Mouse (Mus musculus) gastrocnemius, postnatal 10 days (tissue): ENCODE measurements at regions not wholly inside any gene's neighbourhood (a gene's known extent, or its start where the extent isn't known, plus 50 kb on each side); places are given as distances from the start of the nearest gene placed in this dataset.
A peak's percentile ranks its signal among the peaks of the same experiment; 100 is the strongest.

Experiments used
- DNase-seq: peaks from one replicate; pipeline ENCODE4 v3.0.0; 2021; ENCODE audit warnings: mixed read lengths

- no peak for DNase-seq
These were observed 343.8 kb downstream of the Tmem161b start for GRCm38 (mm10) chr13:84565644-84566532.

- no peak for DNase-seq
These were observed 344.4 kb downstream of the Tmem161b start for GRCm38 (mm10) chr13:84566533-84566832.

DNA sequence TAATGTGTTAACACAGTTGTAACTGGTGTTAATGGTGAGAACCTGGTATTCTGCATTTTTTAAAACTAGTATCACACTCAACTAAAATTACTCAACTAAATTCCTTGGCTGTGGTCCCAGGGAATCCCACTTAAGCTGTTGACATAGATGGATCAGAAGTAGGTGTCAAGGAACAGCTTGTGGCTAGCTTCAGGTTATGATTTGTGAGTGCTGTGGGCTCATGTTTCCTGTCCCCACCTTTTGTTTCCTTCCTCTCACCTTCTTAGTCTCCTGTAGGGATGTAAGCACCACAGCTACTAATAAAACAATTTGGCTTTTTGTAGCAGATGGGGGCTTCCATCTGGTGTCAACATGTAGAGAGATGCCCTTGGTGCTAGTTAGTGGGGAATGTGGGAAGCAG lies 347.3 kb downstream of the Tmem161b start:
- no peak for DNase-seq

DNA sequence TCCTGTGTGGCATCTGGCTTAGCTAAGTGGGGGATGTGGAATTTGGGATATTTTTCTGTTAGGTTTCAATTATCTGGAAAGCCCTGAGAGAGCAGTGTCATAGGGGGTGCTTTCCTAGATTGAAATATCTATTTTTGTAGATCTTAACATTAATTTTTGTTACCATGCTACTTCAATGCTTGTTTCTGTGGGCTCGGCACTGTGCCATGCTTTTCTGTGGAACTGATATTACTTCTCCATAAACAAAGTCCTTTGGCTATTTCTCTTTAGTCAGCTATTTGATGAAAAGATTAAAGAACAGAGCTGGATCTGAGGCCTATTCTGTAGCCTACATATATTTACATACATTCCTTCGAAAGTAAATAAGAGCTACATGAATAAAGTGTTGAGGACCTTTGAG lies 348.1 kb downstream of the Tmem161b start:
- DNase-seq, result no peak

GRCm38 (mm10) chr13:84570984-84571844 lies 349.1 kb downstream of the Tmem161b start:
- DNase-seq, result no peak

- no peak for DNase-seq
These were observed 349.7 kb downstream of the Tmem161b start for GRCm38 (mm10) chr13:84571845-84572193.

DNA sequence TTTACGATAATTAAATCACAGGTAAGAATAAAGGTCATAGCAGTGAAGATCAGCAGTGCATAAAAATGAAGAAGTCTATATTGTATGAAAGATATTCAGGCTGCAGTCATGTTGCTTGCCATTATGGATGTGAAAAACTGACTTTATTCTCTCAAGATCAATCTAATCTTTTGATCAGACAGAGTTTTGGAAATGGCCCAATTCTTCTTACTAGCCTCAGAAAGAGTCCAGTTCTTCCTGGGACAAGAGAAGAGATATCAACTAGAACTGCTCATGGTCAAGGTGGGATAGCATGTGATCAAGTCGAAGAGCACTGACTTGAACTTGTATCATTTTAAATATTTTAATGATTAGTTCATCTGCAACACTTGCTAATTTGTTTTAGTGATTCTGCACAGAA lies 350.1 kb downstream of the Tmem161b start:
- DNase-seq, result no peak

GRCm38 (mm10) chr13:84596585-84597142 lies 374.6 kb downstream of the Tmem161b start:
- DNase-seq, result no peak

DNA sequence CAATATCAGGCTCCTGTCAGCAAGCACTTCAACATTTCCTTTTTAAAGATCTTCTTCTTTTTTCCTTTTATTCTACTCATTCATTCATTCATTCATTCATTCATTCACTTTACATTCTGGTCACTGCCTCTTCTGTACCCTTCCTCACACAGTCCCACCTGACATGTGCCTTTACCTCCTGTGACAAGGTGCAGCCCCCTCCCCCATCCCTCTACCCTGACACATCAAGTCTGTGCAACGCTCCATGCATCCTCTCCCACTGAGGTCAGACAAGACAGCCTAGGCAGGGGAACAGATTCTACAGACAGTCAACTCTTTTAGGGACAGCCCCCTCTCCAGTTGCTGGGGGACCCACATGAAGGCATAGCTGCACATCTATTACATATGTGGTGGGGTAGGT lies 380.5 kb downstream of the Tmem161b start:
- DNase-seq, result no peak

GRCm38 (mm10) chr13:84612497-84612896 lies 390.4 kb downstream of the Tmem161b start:
- no peak for DNase-seq

DNA sequence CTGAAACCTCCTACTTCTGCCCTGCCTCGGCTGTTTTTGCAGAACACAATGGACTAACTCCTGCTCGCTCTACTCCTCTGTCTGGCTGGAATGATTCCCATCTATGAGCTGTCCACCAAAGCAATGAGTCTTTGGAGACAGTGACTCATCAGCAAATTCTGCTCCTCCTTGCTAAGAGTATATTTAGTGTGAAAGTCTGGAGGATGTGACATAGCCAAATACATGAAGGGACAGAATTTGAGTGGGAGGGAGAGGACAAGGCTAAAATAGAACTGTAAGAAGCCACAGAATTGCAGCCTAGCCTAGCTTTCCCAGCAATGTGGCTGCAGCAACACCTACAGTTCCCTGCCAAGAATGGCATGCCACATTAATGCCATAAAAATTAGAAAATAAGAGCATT lies 390.9 kb downstream of the Tmem161b start:
- no peak for DNase-seq

GRCm38 (mm10) chr13:84624691-84625090 lies 402.6 kb downstream of the Tmem161b start:
- no peak for DNase-seq

DNA sequence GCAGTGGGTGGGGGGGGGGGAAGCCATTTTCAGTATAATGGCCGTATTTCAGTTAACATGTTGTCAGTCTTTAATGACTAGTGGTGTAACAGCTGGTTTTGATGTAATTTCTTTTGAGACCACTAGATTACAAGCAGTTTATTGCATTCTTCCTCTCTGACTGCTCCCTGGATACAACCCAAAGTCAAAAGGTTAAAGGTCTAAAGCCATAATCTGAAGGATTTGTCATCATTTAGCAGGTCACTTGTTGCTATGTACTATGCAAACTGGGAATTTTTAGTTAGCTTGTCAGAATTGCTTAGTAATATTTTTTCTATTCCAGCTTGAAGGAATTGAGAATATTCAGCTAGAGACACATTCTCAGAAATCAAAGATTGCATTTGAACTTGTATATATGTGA lies 403.4 kb downstream of the Tmem161b start:
- no peak for DNase-seq

- DNase-seq, result no peak
These were observed 403.8 kb downstream of the Tmem161b start for GRCm38 (mm10) chr13:84625927-84626326.

DNA sequence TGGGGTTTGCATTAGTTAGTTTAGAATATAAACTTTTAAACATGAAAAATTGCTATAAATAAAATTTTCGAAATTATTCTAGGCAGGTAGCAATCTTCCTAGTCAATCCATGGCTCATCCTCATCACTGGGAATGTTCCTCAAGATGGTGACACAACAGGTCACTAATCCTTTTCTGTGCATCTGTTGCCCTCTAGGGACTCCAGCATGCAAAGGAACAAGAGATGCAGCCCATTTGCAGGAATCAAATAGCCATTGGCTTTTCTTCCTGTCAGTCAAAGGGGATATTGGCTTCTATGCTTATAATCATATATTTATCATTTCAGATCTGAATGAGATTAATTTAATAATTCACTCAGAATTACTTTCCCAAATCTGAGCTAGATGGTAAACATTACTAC lies 404.3 kb downstream of the Tmem161b start:
- no peak for DNase-seq

GRCm38 (mm10) chr13:84630686-84631085 lies 408.6 kb downstream of the Tmem161b start:
- no peak for DNase-seq

- DNase-seq, result no peak
These were observed 410.4 kb downstream of the Tmem161b start for GRCm38 (mm10) chr13:84632493-84632892.

- no peak for DNase-seq
These were observed 414.7 kb downstream of the Tmem161b start for GRCm38 (mm10) chr13:84636831-84637230.

DNA sequence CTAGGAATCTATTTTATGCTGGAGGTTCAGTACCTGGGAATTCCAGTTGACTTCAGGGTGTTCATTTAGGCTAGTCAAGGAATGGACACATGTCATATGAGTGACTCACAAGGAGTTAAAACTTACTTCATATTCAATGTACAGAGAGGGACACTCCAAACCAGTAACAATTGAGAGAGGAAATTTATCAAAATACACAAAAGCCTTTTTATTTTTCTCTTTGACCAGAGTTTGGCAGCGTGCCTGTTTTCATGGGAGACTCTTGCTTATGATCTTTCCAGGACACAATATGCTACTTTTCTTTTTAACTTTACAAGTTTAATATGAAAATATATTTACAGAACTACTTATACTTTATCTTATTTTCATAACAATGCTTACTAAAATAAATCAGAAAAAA lies 415.5 kb downstream of the Tmem161b start:
- DNase-seq, result peak; percentile 10

GRCm38 (mm10) chr13:84638401-84638934 lies 416.4 kb downstream of the Tmem161b start:
- DNase-seq, result no peak

- no peak for DNase-seq
These were observed 417.3 kb downstream of the Tmem161b start for GRCm38 (mm10) chr13:84639087-84640022.

- no peak for DNase-seq
These were observed 421.9 kb downstream of the Tmem161b start for GRCm38 (mm10) chr13:84644024-84644423.
